Mouse (Mus musculus) embryo, embryonic 11 days (tissue): ENCODE measurements around the gene Plekha7.

Experiments used
- DNase-seq: peaks from one replicate; pipeline ENCODE4 v3.0.0-alpha.2; 2015

Plekha7 gene

DNA sequence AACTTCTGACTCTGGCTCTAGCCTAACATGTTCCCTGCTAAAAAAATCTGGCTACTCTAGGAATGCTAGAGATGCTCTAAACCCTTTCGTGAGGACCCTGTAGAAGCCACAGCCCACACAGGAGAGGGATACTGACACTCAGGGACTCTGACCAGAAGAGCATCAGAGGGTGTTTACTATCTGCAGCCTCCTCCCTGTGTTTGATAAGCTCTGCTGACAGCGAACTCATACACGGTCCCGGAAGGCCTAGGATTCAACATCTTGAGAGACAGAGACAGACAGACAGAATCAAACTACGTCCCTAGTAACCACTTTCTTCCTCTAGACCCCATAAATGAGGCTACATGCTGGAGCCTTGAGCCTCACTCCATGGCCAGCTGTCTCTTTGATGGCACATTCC, 20.2 kb downstream of the Plekha7 start:
- no peak for DNase-seq

DNA sequence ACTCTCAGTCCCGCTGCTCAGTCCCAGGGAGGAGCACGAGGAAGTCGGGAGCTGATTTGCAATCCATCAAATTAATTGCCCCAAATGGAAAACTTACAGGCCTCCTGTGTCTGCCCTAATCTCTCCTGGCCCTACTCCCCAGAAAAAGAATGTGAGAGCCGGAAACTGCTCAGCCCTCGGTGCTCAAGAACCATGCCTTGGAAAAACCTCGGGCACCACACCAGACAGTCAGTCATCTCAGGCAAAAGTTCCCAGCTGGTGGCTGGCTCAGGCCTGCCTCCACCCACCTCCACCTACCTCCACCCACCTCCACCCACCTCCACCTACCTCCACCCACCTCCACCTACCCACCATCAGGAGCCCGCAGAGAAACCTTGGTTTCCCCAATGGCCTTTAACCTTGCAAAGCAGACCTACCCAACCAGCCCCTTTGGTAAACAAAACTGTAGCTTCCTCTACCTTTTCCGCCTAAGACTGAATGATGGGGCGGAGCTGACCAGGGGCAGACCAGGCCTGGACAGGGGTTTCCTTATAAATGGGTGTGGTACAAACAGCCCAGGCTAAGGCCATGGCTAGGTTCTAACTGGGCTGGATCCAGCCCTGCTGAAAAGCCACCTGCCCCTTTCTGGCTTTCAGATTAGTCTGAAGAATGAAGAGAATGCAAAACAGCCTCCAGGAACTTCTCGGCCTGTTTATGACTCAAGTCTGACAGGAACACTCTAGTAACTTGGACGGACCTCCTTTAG, 21.4 kb downstream of the Plekha7 start:
- no peak for DNase-seq

DNA sequence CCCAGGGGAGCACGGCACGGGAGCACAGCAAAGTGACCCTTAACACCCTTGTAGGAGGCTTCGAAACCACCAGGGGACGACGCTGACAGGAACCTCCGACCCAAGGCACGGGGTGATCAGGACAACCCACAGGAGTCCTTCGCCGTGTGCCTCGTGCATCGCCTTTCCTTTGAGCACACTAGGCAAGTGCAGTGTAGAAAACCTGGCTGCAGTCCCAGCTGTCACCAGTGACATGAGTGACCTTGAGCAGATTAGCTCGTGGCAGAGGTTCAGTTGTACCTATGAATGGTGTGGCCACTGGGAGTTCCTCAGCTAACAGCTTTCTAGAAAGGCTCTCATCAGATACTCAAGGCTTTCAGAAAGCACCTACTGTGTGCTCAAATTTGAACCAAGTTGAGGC, 22.0 kb downstream of the Plekha7 start:
- DNase-seq: no peak

DNA sequence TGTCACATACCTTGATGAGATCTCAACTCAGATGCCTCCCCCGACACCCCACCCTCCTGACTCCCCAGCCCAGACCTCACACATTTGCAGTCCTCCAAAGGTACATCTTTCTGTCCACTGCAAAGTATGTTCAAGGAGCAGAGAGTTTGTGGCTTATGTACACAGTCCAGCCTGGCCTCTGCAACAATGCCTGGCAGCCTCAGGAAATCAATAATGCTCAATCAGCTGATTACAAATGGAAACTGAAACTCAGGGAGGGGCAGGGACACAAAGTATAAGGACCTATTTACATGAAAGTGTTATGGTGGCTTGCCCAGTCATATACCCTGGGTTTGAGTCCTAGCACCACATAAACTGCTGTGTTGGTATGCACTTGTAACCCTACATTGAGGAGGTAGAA, 23.0 kb downstream of the Plekha7 start:
- DNase-seq: no peak

DNA sequence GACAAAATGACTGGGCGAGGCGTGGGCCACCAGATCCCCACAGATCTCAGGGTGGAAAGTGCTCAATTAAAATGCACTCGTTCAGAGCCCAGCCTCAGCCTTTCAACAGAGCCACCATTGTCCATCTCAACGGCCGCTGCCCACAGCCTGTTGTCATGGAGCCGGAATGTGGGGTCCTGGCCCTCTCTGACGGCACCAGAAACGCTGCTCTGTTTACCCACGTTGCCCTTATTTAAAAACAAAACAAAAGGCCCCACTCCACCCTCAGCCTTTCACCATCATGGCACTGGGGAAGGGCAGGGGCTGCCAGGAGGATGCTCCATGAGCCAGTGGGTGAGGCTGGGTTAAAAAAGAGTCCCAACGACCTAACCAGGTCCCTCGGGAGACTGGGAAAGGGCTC, 25.4 kb downstream of the Plekha7 start:
- peak; percentile 80 for DNase-seq

DNA sequence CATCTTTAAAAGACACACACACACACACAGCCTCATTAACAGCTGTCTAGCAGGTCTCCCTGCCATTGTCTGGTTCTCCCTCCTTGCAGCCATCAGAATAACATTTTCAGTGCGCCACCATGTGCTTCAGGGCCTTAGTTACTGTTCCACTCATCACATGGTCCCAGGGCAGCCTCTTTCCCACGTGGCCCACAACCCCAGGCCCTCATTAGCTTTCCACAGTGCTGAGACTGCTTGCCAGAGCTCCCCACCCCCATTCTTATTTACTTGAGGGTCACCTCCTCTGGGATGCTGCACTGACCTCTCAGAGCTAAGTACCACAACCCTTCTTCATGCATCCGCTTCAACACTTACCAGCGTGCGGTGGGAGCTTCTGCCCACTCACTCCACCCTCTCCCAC, 28.1 kb downstream of the Plekha7 start:
- peak; percentile 68 for DNase-seq

DNA sequence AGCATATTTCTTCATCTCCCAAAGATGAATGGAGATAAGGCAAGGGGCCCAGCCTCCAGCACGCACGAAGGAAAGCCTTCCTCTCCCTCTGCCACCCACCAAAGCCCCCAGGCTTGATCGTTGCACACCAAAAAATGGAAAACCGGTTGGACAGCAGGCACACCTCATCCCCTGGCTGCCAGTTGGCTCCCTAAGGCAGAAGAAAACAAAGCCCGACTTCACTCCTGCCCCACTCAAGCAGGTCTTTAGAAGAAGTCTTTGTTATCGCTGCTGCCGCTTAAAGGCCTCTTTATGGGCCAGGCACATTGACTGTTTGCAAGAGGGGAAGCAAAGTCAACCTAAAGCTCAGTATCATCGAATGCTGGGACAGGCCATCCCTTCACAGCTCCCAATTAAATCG, 29.9 kb downstream of the Plekha7 start:
- DNase-seq: no peak

DNA sequence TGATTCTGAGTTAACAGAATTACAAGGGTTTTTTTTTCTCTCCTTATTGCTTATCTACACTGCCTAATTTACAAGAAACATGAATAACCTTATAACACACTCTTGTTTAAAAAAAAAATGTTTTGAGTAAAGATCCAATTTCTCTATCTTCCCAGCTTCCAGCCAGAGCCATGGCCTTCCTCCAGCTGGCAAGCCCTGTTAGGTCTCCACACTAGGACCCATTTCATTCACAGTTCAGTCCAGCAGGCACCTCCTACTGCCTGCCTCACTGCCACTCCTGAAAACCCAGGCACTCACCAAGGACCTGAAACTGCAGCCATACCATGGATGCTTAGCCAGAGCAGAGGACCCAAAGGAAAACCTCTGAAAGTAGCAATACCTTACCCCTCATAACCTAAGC, 31.9 kb downstream of the Plekha7 start:
- DNase-seq: no peak

DNA sequence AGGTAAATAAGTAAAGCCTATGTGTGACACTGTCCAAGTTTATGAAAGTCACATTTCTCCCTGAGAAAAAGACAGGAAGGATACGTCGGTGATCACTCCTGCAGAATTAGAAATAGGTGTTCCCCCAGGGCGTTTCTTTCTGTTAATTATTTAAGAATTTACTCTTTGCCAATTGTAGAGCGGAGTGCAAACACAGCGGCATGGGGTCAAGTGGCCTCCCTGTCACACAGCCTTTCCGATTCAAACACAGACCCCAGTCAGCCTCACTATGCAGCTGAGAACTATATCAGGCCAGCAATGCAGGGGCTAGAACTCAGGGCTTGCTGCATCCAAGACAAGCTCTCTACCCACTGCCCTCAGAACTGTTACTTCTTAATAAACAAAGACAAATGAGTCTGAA, 35.1 kb downstream of the Plekha7 start:
- no peak for DNase-seq

DNA sequence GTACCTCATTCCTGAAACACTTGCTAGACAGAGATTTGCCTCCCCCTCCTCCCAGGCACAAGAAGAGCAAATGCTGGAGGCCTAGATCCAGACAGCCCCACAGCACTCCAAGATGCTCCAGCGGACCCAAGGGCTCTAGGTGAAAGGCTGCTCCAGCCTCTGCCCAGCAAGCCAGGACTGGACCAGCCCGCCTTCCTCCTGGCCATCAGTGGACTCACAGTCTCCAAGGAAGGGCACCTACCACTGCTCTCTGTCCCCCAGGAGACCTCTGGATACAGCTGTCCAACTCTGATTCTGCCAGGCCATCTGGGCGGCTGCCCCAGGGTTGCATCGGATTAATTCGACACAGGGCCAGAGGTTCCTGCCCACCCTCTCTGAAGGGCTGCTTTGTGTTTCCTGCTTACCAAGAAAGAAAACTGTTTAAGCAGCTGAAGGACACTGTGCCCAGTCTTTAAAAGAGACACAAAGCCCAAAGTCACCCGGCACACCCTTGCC, 38.6 kb downstream of the Plekha7 start:
- no peak for DNase-seq

DNA sequence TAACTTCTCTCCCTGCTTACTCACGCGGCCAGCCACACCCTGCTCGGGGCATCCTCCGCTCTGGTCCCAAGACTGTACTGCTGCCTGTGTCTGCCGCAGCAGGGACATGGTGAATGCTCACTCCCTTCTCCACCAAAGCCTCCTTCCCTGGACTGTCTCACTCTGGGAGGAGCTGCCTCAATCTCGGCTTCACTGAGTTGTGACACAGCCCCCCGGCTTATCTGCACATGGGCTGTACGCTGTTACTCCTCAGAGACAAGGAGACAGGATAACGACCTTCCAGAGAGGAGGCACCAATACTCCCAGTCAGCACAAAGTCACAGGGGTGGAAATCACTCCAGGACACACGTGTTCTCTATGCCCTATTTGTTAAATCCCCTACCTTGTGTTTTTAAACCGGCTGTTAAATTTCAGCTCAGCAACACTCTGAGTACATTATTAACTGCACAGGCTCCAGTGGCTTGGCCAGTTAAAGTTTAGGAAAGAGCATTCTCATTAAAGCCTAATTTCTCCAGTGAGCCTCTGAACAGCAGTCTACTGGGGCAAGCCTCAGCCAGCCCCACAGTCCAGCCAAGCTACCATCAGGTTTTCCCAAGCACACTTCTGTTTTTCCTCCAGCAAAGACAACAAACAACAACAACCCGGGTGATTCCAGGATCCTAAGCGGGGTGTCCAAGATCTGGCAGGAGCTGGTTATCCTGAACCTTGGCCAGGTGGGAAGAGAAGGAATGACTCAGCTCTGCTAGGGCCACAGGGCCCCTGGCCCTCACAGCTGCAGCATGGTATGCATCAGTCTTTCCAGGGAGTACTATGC, 39.9 kb downstream of the Plekha7 start:
- DNase-seq: no peak

DNA sequence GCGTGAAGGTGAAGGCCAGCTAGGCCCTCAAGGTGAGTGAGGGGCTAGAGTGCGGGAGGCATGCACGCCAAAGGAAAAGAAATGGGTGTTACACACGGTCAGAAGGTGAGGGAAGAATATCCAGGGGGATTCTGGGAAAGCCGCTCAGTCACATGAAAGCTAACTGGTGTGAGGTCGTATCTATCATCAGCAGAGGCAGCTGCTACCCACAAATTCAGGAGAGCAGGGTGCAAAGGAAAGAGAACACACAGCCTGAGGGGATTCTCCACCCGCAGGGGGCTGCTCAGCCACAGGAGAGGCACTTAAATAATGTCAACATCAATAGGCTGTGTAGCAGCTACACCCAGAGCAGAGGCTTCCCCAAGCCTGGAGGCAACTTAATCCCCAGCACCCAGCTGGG, 44.9 kb downstream of the Plekha7 start:
- no peak for DNase-seq

DNA sequence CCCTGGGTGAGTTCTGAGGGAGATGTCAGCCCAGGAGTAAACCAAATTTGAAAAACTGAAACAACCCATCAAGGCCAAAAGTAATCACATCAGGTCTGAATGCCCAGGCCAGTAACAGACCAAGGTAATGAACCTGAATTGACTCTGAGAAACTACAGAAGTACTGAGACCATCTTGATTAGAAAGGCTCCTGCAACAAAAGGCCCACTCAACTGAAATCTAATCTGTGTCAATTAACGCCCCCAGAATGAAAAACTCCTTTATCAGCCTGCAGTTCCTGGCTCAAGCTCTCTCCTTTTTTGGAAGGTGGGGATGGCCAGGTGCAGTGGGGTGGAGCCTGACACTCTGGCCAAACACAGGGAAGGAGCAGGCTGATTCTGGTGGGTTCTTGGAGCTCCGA, 45.7 kb downstream of the Plekha7 start:
- DNase-seq: no peak

DNA sequence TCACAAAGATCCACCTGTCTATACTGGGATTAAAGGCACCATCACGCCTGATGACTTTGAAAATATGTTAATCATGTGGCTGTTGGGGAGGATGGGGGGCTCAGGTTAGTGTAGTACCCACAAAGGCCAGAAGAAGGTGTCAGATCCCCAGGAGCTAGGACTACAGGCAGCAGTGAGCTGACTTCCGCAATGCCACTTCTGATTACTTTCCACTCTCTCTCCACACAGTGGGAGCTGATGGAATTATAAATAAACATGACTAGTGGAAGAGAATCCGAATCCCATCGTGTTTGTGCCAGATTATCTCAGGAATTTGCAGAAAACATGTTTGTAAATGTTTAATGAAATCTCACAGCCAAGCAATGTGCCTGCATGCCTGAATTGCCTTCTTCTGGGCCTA, 46.1 kb downstream of the Plekha7 start:
- DNase-seq: no peak

DNA sequence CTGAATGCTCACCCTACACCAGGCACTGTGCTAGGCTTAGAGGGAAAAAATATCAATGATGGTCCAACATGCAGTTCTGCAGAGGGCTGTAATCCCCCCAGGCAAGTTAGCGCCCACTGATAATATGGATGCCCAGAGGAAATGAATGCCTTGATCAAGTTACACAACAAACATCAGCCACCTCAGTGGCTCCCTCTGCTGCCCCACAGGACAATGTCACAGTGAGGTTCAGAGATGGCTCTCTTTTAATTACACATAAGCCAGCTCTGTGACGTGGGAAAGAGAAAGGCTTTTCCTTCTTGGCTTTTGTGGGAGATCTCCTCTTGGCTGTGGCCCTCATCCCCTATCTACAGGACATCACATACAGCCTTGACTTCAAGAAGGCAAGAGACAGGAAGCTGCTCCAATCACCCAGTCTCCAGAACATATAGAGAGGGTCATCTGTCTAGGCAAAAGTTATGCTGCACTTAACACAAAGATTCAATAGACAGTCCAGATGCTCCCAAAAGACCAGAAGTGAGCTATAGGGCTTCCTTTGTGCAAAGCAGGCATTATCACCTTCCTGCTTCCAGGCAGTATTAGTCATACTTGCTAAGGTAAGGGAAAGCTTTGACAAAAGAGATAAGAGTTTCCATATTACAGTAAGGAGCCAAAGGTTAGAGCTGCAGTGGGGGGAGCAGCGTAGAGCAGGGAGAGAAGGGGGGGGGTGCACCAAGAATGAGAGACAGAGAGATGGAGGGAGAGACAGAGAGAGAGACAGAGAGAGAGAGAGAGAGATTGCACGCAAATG, 47.2 kb downstream of the Plekha7 start:
- DNase-seq: no peak

DNA sequence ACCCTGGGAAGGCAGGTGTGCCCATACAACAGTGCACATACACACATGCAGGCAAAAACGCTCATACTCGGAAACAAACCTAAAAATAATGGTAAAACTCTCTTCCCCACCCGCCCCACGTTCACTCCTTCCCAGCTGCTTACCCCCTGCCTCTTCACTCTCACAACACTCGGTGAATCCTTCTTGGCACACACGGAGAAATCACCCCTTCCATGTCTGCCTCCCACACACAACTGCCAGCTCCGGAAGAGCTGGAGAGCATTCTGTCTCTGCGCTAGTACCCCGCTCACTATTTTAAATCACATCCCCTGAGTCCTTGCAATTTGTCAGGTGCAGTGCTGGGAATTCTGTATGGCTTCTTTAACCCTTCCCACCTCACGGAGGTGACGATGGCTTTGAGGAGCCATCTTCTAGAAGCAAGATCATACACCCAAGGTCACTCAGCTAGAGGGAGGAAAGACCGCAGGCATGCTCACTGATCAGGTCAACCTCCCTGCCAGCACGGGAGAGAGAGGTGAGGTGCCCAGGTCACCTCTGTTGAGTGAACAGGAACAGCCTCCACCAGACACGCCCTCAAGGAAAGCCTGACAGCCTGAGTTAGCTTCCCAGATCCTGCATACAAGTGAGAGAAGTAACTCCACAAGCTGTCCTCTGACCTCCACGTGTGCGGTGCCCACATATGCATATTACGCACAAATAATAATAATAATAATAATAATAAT, 49.6 kb downstream of the Plekha7 start:
- no peak for DNase-seq

DNA sequence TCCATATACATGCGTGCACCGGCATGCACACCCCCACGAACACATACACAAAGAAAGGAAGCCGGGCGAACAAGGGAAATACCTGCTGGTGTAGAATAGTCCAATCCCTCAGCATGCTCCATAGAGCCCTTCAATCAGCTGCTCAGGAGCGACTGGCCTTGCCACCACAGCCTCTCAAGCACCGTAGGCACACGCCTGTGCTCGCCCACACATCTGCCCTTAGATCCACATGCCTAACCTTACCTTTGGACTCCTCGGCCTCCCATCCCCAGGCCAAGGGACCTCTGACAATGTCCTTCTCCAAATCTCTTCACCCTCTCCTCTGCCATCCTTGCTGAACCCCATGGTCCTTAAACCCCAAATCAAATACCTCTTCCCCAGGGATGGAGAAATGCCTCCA, 50.2 kb downstream of the Plekha7 start:
- no peak for DNase-seq

DNA sequence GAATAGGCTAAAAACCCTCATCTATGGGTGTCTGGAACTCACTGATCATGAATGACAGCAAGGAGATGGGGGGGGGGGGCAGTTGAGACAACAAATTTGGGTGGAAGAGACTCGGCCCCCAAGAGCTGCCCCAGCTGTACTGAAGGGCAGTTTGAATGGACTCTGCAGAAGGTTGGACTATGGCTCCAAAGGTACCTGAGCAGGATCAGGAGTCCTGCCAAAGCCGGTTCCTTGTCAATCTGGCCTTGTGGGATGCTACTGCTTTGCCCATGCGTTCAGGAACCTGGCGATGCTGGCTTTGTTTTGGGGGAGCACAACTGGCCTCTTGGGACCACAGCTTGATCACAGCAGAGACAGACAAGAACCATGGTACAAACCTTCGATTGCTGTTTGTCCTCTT, 52.5 kb downstream of the Plekha7 start:
- DNase-seq: no peak

DNA sequence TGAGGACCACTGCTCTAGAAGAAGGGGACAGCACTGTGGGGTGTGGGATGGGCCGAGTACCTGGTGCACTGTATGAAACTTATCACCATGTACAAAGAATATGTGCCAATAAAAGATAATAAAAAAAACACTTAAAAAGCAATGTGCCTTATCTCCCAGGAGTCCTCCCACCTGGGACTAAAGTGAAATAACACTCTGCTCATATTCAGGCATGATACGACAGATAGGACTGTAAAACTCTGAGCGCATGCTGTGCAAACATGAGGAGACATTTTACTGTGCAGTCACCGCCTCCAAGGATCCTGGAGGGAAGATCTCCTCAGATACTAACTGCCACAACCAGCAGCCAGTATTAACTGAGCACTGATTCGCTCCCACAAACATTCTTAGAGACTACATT, 53.5 kb downstream of the Plekha7 start:
- no peak for DNase-seq

DNA sequence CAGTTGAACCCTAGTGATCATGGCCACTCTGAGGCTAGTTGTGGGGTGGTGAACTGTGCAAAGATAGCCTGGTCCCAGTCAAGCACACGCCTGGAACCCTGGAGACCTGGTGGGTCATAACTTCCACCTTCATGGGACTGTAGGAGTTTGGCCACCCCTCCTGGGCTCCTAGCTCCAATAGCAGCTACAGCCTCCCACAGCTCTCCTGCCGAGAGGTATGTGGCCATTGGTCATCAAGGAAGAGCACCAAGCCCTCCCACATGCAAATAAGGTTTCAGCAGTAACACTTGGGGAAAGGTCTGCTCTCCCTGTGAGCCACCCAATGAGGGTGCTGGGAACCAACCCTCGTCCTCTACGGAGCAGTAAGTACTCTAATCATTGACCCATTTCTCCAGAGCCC, 55.7 kb downstream of the Plekha7 start:
- DNase-seq: no peak

DNA sequence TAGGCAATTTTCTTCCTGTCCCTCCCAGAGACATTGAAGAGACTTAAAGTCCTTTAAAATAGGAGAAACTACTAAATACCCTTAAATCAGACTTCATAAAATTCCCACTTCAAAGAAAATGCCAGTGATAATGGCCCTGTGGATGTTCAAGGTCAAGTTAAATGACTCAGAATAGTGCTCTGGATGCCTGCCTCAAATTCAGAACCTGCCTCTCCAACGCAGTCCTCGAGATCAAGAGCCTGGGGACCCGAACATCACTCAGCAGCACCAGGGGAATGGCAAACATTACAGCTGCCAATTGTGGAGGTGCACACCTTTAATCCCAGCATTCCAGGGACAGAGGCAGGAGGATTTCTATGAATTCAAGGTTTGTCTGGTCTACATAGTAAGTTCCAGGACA, 56.7 kb downstream of the Plekha7 start:
- no peak for DNase-seq

DNA sequence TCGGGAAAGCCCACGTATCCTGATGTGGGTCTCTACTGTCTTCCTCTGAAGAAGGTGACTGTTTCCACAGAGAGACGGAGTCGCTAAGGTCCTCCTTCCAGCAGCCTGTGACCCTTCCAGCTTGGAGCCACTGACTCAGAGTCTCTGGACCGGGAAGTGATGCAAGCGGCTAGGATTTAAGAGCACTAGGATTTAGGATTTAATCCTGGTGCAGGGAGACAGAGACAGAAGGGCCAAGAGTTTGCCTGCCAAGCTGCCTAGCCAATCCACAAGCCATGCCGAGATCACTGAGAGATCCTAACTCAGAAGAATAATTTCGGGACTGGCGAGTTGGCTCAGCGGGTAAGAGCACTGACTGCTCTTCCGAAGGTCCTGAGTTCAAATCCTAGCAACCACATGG, 59.6 kb downstream of the Plekha7 start:
- no peak for DNase-seq

DNA sequence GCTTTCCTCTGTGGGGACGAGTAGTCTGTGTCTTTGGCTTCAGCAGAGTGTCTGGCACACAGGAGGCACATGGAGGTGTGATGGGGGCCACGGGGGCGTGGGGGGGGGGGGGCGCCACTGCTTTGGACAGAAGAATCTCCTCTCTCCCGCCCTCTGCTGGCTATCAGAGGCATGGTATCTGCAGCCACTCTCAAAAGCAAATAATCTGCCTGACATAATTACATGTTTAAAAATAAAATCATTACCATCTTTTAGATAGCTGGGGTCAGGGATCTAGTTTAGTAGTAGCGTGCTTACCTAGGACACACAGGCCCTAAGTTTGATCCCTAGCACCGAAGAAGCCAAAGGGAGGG, 60.8 kb downstream of the Plekha7 start:
- DNase-seq: no peak
